Mouse (Mus musculus): ENCODE data around the gene Gm2001. TPM values are rescaled to one million over a fixed set of nuclear protein-coding genes. Genes with fewer than 3 reads are reported as not detected.
"Not testable (repeated sequence)": the region's sequence is repeated elsewhere in the genome, so short reads cannot be mapped to it uniquely, and the experiment has no call there.

Gm2001 gene
- not detected for total RNA-seq (2022)

- not testable (repeated sequence) for DNase-seq (ENCODE audit: low spot score in 2 of 2)
Observed at GRCm38 (mm10) chr12:87842239-87842638, at the start of gene Gm2001. Gm2001 (minus strand) TSS chr12:87842339.

- DNase-seq (ENCODE audit: low spot score in 2 of 2): not testable (repeated sequence)
Observed at GRCm38 (mm10) chr12:87873772-87874171, 31.6 kb upstream of the Gm2001 start, which contains the start of gene Gm2016. Gm2016 (plus strand) TSS chr12:87874072.

DNA sequence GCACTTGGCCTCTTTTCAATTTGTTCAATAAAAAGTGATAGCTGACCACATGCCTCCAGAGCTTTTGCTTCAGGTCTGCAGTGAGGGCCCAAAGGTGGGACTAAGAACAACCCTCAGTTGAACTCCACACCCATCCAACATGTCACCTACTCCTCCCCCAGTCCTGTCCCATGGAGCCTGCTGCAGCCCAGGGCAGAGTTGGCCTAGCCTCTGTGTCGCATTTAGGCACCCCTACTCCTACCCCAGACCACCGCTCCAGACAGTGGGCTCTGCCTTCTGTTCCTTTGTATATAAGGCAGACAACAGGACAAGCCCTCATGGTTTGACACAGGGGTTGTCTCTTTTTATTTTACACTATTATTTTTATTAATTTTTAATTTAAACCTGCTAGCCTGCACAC is 21.9 kb upstream of the Gm2001 start:
- not testable (repeated sequence) for DNase-seq (ENCODE audit: low spot score in 2 of 2)

- not testable (repeated sequence) for DNase-seq (ENCODE audit: low spot score in 2 of 2)
Observed at GRCm38 (mm10) chr12:87863638-87864037, 21.5 kb upstream of the Gm2001 start.

DNA sequence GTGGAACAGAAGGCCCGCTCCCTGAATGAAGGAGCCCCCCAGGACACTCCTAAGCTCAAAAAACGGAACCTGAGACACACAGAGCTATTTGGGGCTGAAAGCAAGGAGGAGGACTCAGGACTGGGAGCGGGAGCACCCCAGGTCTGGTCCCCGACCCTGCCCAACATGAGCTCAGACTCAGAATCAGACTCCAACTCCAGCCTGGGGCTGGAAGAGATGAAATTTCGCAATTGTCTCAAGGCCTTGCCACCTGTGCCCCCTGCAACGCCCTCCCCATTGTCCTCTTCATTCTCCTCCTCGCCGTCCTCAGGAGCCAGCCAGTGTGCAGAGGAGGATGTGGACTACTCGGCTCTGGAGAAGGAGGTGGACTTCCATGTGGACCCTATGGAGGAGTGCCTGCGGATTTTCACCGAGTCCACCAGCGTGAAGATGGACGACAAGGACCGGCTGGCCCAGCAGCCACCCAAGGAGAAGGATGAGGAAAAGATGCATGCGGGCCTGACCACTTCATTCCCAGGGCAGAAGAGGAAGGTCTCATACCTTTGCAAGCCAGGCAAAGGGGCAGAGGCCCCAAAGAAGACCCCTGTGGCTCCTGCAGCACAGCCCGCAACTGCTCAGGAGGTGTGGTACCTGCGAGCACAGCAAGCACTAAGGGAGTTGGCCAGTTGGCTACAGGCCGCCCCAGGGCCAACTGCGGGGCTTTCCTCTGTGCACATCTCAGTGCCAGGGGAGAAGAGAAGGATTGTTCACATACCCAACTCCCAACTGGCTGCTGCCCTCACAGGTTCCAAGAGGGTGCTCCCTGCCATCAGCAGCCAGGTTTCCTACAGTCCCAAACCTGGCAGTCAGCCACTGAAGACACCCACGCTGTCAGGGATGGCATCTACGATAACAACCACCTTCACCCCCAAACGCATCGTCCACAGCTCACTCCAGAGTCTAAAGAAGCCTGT is 19.9 kb upstream of the Gm2001 start:
- DNase-seq (ENCODE audit: low spot score in 2 of 2): not testable (repeated sequence)

DNA sequence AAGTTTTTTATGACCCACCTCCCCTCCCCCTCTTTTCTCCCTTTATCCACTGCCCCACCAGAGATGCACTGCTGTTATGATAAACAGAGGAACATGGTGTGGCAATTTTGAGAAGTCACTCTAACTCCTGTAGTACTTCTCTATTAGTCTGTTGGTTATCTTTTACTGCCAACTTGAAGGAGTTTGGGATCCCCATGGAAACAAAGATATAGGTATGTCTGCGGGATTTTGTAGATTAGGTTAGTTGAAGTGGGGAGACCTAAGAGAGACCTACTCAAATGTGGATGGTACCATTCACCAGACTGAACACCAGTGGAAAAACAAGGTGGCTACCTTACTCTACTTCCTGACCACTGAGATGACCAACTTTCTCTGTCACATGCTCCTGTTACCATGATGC is 13.9 kb upstream of the Gm2001 start:
- DNase-seq (ENCODE audit: low spot score in 2 of 2): not testable (repeated sequence)

DNA sequence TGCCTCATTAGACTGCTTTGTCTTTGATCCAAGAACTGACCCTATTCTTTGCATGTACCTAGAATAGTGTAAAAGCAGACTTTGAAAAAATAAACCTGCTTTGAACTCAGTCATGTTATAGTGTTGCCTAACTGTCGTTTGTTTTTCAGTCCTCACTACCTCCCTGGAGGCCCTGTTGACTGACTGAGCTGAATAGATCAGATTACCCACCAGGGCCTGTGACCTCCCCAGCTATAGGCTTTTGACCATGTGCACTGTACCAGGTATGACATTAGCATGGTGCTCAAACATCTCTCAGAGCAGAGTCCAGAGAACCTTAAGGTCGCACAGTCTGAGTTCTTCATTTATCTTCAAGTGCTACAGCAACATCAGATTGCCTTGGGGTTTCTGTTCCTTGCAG is 8.5 kb upstream of the Gm2001 start:
- DNase-seq (ENCODE audit: low spot score in 2 of 2): not testable (repeated sequence)

GRCm38 (mm10) chr12:87816277-87816676 is 25.9 kb downstream of the Gm2001 start, which contains the start of gene BB287469:
BB287469 (plus strand) TSS chr12:87816577.
- not testable (repeated sequence) for DNase-seq (ENCODE audit: low spot score in 2 of 2)

GRCm38 (mm10) chr12:87797971-87798370 is 44.2 kb downstream of the Gm2001 start:
- not testable (repeated sequence) for DNase-seq (ENCODE audit: low spot score in 2 of 2)

- not testable (repeated sequence) for DNase-seq (ENCODE audit: low spot score in 2 of 2)
Observed at GRCm38 (mm10) chr12:87795212-87795611, 46.9 kb downstream of the Gm2001 start, which contains the start of gene Gm21936. Gm21936 (plus strand) TSS chr12:87795512.

Other genes starting within 250 kb of the Gm2001 start
- not detected for gene Oog1, start 239.7 kb downstream of the Gm2001 start, total RNA-seq (2022)
- not detected for gene Gm4027, start 223.5 kb downstream of the Gm2001 start, total RNA-seq (2022)
- not detected for gene Gm16381, start 197.7 kb downstream of the Gm2001 start, total RNA-seq (2022)
- not detected for gene Gm21319, start 66.6 kb downstream of the Gm2001 start, total RNA-seq (2022)
- not detected for gene Gm21936, start 46.8 kb downstream of the Gm2001 start, total RNA-seq (2022)
- not detected for gene BB287469, start 25.8 kb downstream of the Gm2001 start, total RNA-seq (2022)
- gene Gm2016, start 31.7 kb upstream of the Gm2001 start, total RNA-seq (2022): not detected
- gene Gm2022, start 53.0 kb upstream of the Gm2001 start, total RNA-seq (2022): not detected
- gene Gm2035, start 77.5 kb upstream of the Gm2001 start, total RNA-seq (2022): not detected
- not detected for gene Gm2042, start 111.7 kb upstream of the Gm2001 start, total RNA-seq (2022)
- not detected for gene Gm2075, start 169.5 kb upstream of the Gm2001 start, total RNA-seq (2022)
- gene Gm6803, start 176.4 kb upstream of the Gm2001 start, total RNA-seq (2022): not detected
- not detected for gene Gm2056, start 184.7 kb upstream of the Gm2001 start, total RNA-seq (2022)
- gene Gm16368, start 241.4 kb upstream of the Gm2001 start, total RNA-seq (2022): not detected